Mouse (Mus musculus): ENCODE results near the gene Zbtb34.

The Zbtb34 gene

DNA sequence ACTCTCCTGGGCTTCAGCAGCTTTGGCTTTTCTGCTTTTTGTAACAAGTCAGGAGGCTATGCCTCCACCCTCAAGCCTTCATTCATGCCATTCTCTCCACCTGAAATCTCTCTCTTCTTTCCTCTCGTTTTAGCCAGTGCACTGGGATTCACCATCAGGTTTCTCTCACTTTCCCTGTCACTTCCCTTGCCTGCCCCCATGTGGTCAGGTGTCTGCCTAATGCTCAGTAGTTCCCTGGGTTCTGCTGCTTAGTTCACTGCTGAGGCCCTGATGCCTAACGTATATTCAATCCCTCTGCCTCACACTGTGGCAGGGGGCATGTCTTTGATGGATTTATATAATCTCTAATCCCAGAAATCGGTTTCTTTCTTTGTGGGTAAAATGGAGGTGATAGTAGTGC is 29.9 kb downstream of the Zbtb34 start:
- no peak for DNase-seq (ENCODE audit: low spot score in 2 of 2)

DNA sequence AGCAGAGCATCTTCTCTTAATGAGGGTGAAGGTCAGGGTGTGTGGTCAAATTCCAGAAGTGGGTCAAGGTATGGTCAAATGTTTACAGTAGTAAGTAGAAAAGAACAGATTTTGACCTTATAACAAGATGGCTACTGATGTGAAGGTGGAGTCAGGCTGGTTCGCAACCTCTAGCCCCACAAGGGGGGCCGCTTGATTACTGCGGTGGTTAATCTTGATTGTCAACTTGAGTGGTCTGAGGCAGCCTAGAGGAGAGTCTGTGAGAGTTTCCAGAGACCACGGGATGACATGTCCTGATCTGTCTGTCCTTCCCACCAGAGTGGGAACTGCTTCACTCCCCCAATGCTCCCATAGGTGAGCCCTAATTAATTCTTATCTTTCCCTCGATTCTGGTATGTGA is 30.6 kb downstream of the Zbtb34 start:
- DNase-seq (ENCODE audit: low spot score in 2 of 2): no peak

DNA sequence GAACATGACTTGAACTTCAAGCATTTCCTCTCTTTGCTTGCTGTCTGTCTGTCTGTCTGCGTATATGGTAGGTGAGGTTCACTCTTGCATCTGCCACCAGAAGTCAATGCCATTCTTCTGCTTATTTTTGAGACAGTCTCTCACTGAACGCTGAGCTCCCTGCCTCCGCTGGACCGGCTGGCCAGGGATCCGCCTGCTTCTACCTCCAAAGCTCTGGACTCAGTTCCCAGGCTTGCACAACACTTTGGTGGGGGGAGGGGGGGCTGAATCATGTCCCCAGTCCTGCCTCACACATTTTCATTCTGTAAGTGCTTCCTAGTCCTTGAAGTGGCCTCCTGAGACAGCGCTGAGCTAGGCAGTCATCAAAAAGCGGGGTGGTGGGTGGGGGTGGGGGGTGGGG is 32.0 kb downstream of the Zbtb34 start:
- no peak for DNase-seq (ENCODE audit: low spot score in 2 of 2)

DNA sequence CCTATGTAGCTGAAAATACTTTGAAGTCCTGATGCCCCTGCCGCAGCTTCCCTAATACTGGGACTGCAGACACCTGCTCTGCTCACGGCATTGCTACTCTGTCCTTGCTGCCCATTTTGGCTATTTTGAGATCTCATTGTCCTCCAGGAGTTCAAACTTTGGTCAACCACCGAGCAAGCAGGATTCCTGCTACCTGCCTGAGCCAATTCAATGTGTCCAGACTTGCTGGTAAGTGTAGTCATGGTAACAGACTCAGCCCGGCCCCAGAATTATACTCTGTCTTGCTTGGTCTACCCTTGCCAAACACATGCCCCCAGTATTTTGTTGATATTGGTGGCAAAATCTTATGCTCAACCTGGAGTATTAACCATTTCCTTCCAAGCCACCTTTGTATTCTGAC is 34.1 kb downstream of the Zbtb34 start:
- DNase-seq (ENCODE audit: low spot score in 2 of 2): no peak

DNA sequence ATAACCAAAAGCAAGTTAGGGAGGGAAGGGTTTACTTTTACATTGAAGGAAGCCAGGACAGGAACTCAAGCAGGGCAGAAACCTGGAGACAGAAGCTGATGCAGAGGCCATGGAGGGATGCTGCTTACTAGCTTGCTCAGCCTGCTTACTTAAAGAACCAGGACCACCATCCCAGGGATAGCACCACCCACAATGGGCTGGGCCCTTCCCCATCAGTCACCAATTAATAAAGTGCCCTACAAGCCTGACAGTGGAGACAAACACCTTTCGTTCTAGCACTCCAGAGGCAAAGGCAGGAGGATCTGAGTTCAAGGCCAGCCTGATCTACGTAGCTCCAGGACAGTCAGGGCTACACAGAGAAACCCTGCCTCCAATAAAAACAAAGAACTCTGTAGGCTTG is 36.1 kb downstream of the Zbtb34 start:
- DNase-seq (ENCODE audit: low spot score in 2 of 2): no peak

DNA sequence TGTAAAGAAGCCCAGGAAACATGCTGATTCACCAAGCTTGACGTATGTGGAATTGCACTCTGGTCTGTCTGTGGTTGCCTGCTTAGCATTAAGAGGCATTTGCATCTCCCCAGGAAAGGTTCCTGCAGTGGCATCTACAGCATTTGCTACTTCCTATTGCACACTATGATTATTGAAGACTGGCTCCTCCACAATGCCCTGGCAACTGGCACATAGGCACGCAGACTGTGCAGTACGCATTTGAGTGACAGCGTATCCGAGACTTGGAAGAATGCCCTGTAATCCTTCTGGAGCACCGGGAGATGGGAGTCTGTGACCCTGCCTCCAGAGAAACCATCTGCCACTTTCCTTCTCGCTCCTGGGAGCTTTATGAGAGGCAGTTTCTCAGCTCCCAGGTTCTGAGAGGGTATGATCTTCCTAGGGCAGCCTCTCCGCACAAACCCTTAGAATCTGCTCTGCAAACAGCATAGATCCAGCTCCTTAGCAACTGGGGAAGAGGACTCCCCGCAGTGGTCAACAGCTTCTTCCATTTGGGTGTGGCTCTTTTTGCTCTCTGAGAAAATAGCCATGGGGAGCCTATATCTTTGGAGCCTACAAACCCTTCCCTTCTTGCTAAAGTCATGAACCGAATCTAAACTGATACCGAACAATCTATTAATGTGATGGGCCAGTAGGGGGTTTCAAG is 37.0 kb downstream of the Zbtb34 start:
- DNase-seq (ENCODE audit: low spot score in 2 of 2): peak; percentile 34 to 51

DNA sequence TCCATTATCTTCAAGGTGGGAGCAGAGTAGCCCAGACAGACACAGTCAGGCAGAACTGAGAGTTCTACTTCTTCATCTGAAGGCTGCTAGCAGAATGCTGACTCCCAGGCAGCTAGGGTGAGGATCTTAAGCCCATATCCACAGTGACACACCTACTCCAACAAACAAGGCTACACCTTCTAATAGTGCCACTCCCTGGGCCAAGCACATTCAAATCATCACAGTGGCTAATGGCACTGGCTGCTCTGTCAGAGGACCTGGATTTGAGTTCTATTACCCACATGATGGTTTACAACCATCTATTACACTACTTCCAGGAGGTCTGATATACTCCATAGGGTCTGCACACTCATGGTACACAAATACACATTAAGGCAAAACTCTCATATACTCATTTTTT is 38.1 kb downstream of the Zbtb34 start:
- DNase-seq (ENCODE audit: low spot score in 2 of 2): no peak

DNA sequence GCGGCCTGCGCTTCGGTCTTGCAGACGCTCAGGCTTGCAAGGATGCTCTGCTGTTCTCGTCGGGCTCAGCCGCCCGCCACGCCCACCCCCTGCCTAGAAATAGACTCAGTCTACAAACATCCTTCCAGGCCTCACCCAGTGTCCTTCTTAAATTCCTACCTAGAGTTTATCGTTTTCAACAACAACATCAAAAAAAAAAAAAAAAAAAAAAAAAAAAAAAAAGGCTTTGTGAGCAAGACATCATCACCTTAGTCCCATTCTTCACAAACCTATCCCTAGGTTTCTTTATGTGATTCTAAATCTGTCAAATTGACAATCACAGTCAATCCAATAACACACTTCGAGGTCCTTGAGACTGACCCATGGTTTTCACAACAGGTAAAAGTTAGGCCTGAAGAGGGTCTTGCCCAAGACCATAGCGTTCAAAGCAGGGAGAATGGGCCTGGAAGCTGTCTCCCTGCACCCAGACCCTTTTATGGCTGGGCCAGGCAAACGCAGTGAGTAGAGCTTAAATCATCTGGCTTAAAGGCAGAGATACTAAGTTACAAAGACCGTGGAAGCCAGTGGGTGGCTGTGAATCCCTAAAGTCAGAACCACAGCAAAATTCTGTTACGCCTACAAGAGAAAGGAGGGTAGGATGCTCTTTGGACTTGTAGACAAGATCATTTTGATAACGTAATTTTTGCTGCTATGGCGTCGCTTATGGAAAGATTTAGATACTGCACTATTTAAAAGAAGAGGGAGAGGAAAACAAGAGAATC is 59.3 kb downstream of the Zbtb34 start:
- DNase-seq (ENCODE audit: low spot score in 2 of 2): no peak

DNA sequence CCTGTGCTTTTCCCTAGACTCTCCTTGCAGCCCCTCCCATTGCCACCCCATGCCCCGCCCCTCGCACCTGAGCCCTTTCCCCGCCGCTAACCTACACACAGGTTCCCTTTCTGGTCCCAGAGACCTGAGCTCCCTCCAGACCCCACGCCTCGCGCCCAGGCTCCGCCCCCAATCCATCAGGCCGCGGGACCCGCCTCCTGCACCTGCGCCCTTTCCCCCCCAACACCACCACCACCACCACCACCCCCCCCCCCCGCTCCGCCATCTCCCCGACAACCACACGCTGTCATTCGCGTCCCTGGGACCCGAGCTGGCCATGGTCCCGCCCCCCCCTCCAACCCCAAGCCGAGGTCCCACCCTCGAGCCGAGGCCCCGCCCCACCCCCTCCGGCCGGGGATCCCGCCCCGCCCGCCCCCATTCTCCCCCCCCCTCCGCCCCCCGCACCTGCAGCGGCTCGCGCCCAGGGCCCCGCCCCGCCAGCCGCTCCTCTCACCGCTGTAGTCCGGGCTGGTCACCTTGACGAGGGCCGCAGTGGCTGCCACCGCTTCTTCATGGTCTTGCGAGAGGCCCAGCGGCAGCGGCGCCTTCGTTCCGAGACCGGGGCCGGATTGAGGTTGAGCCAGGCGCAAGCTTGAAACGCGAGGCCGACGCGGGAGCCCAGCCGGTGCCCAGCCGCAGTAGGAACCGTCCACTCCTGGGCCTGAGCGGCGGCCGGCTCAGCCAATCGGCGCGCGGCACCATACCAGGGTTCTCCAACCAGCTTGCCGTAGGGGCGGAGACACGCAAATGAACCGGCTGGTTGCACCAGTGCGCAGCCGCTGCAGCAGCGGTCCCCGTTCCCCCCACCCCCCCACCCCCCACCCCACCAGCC is 60.1 kb downstream of the Zbtb34 start, which contains the start of gene Ralgps1:
Gene Ralgps1 (minus strand): TSS at position 710 of the 871 bp plus-strand sequence.
- DNase-seq (ENCODE audit: low spot score in 2 of 2): peak; percentile 94 to 98

DNA sequence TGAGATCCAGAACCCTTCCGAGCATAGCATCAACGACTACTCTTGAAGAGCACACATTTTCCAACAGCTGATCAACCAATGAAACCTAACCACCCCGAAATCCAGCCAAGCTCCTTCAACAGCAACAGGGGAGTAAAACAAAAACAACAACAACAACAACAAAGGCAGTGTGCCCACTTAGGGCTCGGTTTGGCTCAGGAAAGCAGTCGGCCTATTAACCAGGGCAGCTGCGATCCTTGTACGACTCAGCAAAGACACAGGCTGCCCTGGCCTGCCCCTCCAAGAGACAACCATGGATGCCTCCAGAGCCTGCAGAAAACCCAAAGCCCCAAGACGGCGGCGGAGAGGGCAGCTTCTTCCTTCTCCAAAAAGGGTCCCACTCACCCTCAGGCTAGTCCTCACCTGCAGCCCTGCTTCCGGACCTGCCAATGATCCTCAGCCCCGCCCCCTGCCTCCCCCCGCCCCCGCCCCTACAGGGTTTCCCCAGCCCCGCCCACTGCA is 60.8 kb downstream of the Zbtb34 start:
- no peak for DNase-seq (ENCODE audit: low spot score in 2 of 2)

DNA sequence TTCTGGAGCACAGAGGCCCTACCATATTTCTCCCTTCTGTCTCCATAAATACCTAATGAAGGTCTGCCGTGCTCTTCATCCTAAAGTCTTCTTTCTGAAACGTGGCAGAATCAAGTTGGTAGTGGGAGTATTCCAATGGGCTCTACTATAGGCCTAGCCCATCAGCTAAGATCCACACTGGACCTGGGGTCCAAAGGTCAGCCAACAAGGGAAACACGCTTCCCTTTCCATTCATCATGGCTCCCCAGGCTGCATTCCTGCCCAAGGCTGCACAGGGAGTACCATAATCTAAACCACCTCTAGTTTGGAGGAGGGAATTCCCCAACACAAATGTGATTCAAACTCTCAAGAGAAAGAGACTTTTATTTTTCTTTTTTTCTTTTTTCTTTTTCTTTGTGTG is 61.7 kb downstream of the Zbtb34 start:
- DNase-seq (ENCODE audit: low spot score in 2 of 2): no peak

DNA sequence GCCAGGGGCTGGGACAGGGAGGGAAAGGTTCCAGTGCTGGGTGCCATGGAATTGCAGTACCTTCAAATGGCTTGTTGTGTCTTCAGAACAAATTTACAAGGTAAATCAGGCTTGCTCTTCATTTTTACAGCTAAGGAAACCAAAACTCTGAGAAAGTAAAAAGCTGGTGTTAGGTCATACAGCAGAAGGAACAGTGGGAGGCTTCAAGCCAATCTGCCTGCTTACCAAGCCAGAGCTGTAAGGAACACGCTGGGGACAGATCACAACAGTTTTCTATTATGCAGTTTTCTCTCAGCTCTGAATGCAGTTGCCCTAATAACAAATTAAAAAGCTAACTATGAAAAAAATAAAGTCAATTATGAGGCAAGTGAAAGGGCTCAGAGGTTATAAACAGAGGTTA is 62.6 kb downstream of the Zbtb34 start:
- DNase-seq (ENCODE audit: low spot score in 2 of 2): no peak

DNA sequence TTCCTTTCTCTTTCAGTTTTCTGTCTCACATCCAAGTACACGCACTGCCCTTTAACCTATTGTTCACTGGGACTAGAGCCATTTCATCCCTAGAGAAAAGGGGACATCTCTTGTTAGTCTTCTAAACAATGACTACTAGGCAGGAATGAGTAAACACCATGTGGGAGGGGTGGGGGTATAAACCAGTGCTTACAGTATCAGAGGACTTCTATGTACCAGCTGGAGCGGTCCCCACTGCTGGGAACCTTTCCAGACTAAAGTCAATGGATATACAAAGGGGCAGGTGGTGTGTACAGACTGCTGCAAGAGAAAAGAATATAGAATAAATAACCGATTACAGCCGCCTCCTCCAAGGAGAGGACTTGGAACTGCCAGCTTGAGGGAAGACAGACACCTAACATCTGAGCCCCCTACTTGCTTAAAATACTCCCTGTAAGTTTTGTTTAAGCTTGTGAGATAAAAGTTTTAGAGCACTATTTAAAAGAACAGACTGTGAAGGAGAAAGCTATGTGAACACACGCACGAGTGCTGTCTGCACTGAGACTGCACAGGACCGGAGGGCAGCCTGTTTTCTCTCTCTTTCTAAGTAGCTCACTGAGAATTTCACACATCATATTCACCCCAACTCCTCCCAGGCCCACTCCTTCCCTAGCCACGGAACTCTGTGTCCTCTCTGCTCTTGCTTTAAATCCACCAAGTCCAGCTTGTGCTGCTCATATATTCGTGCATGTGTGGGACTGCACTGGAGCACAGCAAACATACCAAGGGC is 65.2 kb downstream of the Zbtb34 start:
- DNase-seq (ENCODE audit: low spot score in 2 of 2): no peak

DNA sequence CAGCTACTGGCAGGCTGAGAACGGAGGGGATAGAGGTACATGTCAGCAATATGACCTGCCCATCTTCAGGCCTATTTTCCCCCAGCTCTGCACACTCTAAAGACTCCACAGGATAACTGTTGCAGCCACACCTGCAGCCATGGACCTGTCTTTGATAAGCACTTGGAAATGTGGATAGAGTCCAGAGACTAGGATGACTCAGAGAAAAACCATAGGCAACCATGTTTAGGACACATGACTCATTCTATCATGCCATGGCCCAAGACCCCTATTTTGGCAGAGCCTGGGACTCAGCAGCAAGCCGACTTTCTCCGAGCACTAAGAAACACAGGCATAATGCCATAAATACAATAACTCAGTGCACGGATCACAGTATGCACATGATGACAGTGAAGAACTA is 66.5 kb downstream of the Zbtb34 start:
- no peak for DNase-seq (ENCODE audit: low spot score in 2 of 2)

DNA sequence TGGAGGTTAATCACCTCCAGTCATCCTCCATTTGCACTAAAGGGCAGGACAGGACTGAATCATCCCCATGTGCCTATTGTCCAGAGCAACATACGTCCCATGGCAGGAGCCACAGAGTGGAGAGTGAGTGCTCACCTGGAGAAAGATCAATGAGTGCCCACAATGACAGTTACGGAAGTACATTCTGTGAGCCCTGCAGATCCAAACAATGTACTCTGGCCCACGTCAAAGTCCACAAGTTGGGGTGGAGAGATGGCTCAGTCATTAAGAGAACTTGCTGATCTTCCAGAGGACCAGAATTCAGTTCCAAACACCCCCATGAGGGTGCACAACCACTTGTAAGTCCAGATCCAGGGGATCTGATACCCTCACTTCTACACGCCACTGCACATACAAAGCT is 67.2 kb downstream of the Zbtb34 start:
- no peak for DNase-seq (ENCODE audit: low spot score in 2 of 2)

DNA sequence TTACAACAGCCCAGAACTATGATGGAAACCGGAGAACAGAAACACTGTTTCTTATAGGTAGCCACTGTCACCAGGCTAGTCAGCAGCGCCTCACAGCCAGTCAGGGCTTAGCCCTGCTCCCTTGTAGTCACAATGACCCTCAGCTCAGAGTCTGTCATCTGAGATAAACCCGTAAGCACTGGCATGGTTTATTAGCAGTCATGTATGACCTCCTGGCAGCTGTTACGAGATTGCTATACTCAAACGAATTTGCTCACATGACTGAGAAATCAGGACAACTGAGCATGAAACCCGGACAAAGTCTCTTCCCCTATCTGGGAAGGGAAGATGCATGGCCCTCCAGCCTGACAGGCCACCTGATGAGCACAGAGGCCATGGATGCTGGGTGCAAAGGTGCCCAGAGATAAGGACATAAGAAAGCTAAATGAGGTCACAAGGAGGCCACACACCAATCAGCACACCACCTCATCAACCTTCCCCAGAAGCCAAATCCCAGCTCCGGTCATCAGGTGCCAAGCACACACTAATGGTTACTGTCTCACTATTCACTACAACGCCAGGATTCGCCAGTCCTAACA is 69.9 kb downstream of the Zbtb34 start:
- DNase-seq (ENCODE audit: low spot score in 2 of 2): no peak

DNA sequence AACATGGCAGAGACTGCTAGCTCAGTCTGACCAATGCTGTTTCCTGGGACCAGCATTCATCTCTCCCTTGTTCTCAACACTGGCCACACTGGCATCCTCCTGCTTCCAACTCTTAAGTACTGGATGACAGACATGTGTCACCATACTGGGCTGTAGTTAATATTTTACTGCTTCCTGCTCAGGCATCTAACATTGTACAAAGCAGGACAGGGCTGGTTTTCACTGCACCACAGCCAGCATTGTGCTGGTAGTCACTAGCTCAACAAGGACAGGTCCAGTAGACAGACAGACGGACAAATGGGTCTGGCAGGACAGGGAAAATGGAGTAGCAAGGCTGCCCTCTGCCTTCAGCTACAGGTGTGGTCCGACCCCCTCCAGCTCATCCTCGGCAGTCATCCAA is 70.6 kb downstream of the Zbtb34 start:
- no peak for DNase-seq (ENCODE audit: low spot score in 2 of 2)

DNA sequence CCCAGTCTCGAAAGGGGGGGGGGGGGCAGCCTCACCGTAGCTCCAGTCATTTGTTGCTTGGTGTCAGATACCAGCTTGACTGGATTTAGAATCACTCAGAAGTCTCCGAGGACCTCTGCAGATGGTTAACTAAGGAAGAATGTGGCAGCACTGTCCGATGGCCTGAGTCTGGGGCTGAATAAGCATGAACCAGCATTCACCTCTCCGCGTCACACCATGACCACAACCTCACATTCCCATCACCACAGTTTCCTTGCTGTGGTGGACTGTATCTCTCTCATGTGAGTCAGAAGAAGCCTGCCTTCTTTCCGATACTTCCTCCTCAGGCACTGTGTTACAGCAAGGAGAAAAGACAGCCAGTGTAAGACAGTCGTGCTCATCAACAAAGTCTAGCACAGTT is 71.9 kb downstream of the Zbtb34 start:
- DNase-seq (ENCODE audit: low spot score in 2 of 2): no peak

DNA sequence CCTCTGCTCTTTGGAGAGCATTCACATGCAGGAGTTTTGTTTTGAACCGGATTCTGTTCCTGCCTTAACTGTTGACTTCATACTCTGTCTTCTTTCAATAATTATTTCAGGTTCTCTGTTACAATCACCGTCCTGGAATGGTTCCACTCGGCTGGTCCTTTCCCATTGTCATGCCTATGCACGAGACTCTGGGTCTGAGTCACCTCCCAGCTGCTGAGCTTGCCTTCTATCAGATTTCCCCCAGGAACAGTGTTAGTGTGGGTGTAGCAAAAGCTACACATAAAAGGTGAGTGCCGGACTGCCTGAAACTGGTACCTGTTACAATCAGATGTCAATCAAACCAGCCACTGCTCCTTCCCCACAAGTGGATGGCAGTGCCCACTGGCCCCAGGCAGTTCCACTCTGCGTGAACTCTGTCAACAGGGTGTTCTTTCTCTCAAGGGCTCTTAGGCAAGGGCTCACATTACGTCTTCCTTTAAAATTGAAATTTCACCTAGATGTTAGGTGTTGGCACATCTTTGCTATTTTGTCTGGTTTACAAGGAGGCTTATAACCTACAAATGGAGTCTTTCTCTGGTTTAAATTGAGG is 73.8 kb downstream of the Zbtb34 start:
- DNase-seq (ENCODE audit: low spot score in 2 of 2): no peak
